In the genomic region with DNA sequence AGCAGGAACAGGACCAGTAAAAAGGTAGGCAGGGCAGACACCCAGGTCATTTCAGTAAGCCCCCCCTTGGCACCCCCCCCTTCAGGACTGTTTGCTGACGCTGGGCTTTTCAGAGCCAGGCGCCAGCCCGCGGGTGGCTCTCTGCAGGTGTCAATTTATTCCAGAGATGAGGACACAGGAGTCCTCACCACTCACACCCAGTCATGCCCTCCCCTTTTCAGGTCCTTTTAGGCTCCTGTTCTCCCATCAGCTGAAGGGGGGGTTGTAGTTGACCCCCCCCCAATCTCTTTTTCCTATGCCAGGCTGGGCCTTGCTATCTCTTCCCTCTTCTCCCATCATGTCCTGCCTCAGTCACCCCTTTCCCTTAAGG, we compare ENCODE assay signal across 10 mouse cellular contexts. TPM values are rescaled to one million over a fixed set of nuclear protein-coding genes. Genes with fewer than 3 reads are reported as not detected.
DNase-seq lines count a peak whose midpoint lies in the region; ATAC-seq lines count a peak whose summit lies in the region.
"Had no signal": no experiment of that assay in that cellular context is flagged by ENCODE, and none has a peak within 500 bp of the region (broad histone marks: within the 10 kb centered on the region; RNA-seq: fewer than 3 reads in every experiment).

No protein-coding gene starts in this region.

- no peaks in the 10 kb centered on the region for H3K9me3 ChIP-seq in heart, embryonic 13.5 days
- H3K9me3 ChIP-seq in embryonic facial prominence, embryonic 10.5 days = no peaks in the 10 kb centered on the region
- H3K9me3 ChIP-seq in hindbrain, embryonic 14.5 days (ENCODE audit: control insufficient read depth, low read length) = no peaks in the 10 kb centered on the region
- no peaks in the 10 kb centered on the region for H3K9me3 ChIP-seq in midbrain, embryonic 16.5 days (replicated peaks; ENCODE audit: control insufficient read depth, low read length, poor library complexity, severe bottlenecking)

- no peak for DNase-seq in heart, adult 11 months
- no peak for DNase-seq in embryonic facial prominence, embryonic 10.5 days (ENCODE audit: low spot score)
- no peak for DNase-seq in hindbrain, embryonic 14.5 days (ENCODE audit: low spot score)
- no peak for DNase-seq in right cerebral cortex, postnatal 25 days
- DNase-seq in thymus, postnatal 0 days (ENCODE audit: low spot score) = no peak
- no peak for DNase-seq in left cerebral cortex, adult 11 months (ENCODE audit: low spot score)
- DNase-seq: heart, adult 18-20 months had no signal

- peaks cover 9% of the 10 kb centered on the region; the same call in 1 of the 2 replicates for H3K36me3 ChIP-seq in heart, embryonic 13.5 days
- H3K36me3 ChIP-seq in embryonic facial prominence, embryonic 10.5 days (replicated peaks) = peaks cover 31% of the 10 kb centered on the region
- peaks cover 29% of the 10 kb centered on the region for H3K36me3 ChIP-seq in hindbrain, embryonic 14.5 days (replicated peaks; ENCODE audit: control insufficient read depth, insufficient read depth)
- H3K36me3 ChIP-seq in midbrain, embryonic 16.5 days (ENCODE audit: control insufficient read depth, insufficient read depth, low read length) = peaks cover 10% of the 10 kb centered on the region

- H3K9ac ChIP-seq in heart, embryonic 13.5 days = peak overlapping the region; percentile 84
- H3K9ac ChIP-seq in hindbrain, embryonic 14.5 days = peak overlapping the region; percentile 98
- H3K9ac ChIP-seq in midbrain, embryonic 16.5 days (ENCODE audit: low read depth, low read length) = peak overlapping the region; percentile 99

- H3K27me3 ChIP-seq in heart, embryonic 13.5 days (replicated peaks) = peaks cover 52% of the 10 kb centered on the region
- H3K27me3 ChIP-seq in embryonic facial prominence, embryonic 10.5 days (replicated peaks; ENCODE audit: low read depth, poor library complexity, severe bottlenecking) = peaks cover 49% of the 10 kb centered on the region
- no peaks in the 10 kb centered on the region for H3K27me3 ChIP-seq in hindbrain, embryonic 14.5 days (ENCODE audit: control insufficient read depth, insufficient read depth, low read length)
- H3K27me3 ChIP-seq in midbrain, embryonic 16.5 days (ENCODE audit: control insufficient read depth, insufficient read depth, low read depth, low read length) = no peaks in the 10 kb centered on the region

- H3K4me1 ChIP-seq in heart, embryonic 13.5 days = peaks cover 50% of the 10 kb centered on the region
- peaks cover 62% of the 10 kb centered on the region for H3K4me1 ChIP-seq in embryonic facial prominence, embryonic 10.5 days
- peaks cover 35% of the 10 kb centered on the region for H3K4me1 ChIP-seq in hindbrain, embryonic 14.5 days (replicated peaks; ENCODE audit: control insufficient read depth, insufficient read depth, low read length)
- H3K4me1 ChIP-seq in midbrain, embryonic 16.5 days (ENCODE audit: control insufficient read depth, insufficient read depth, low read length) = peaks cover 30% of the 10 kb centered on the region

- 24% methylated on average over 4 of the region's 4 CpGs for WGBS in heart, embryonic 13.5 days
- WGBS in embryonic facial prominence, embryonic 10.5 days = 4% methylated on average over 4 of the region's 4 CpGs
- WGBS in hindbrain, embryonic 14.5 days = 0% methylated on average over 4 of the region's 4 CpGs
- WGBS in midbrain, embryonic 16.5 days = 11% methylated on average over 4 of the region's 4 CpGs

- H3K27ac ChIP-seq in heart, embryonic 13.5 days (replicated peaks) = no peak overlapping the region
- H3K27ac ChIP-seq in embryonic facial prominence, embryonic 10.5 days (replicated peaks) = peak overlapping the region; percentile 90
- H3K27ac ChIP-seq in hindbrain, embryonic 14.5 days = peak overlapping the region; percentile 98
- peak overlapping the region; percentile 98 for H3K27ac ChIP-seq in midbrain, embryonic 16.5 days (ENCODE audit: low read length)

- no peak for ATAC-seq in heart, embryonic 13.5 days (ENCODE audit: extremely low read depth, insufficient number of reproducible peaks, low FRiP score, low TSS enrichment)
- ATAC-seq in hindbrain, embryonic 14.5 days (ENCODE audit: low FRiP score) = no peak
- ATAC-seq in midbrain, embryonic 16.5 days = no peak

- peak overlapping the region; percentile 64 for H3K4me3 ChIP-seq in heart, embryonic 13.5 days
- peak overlapping the region; percentile 88 for H3K4me3 ChIP-seq in embryonic facial prominence, embryonic 10.5 days
- H3K4me3 ChIP-seq in hindbrain, embryonic 14.5 days (replicated peaks; ENCODE audit: low read length) = peak overlapping the region; percentile 95
- peak overlapping the region; percentile 94 for H3K4me3 ChIP-seq in midbrain, embryonic 16.5 days (ENCODE audit: low read depth, low read length)

- H3K4me2 ChIP-seq in heart, embryonic 13.5 days = peak overlapping the region; percentile 88
- peak overlapping the region; percentile 99 for H3K4me2 ChIP-seq in hindbrain, embryonic 14.5 days (replicated peaks)
- H3K4me2 ChIP-seq in midbrain, embryonic 16.5 days (ENCODE audit: low read length) = peak overlapping the region; percentile 97

RNA-seq across cellular contexts. Expression of a gene that starts 1.6 kb away (rescaled TPM):
- polyA plus RNA-seq in heart, embryonic 13.5 days (2015; fragmentation: Nextera tagmentation; extraction: Ambion mirVana) = 2.0 and 2.4 TPM in 2 replicates
- polyA plus RNA-seq in embryonic facial prominence, embryonic 10.5 days (2016; fragmentation: Nextera tagmentation; extraction: Ambion mirVana) = 4.7 and 5.4 TPM in 2 replicates
- 22.3 and 24.7 TPM in 2 replicates for polyA plus RNA-seq in hindbrain, embryonic 14.5 days (2014; fragmentation: Nextera tagmentation; extraction: Ambion mirVana)
- polyA plus RNA-seq in midbrain, embryonic 16.5 days (2015; fragmentation: Nextera tagmentation; extraction: Ambion mirVana) = 20.6 and 21.5 TPM in 2 replicates
- polyA plus RNA-seq in thymus, postnatal 0 days (2015; fragmentation: Nextera tagmentation; extraction: Ambion mirVana) = 1.2 and 1.9 TPM in 2 replicates

RNA-seq across cellular contexts. Expression of a gene that starts 2.4 kb away (rescaled TPM):
- 330 and 361 TPM in 2 replicates for polyA plus RNA-seq in heart, embryonic 13.5 days (2015; fragmentation: Nextera tagmentation; extraction: Ambion mirVana)
- polyA plus RNA-seq in embryonic facial prominence, embryonic 10.5 days (2016; fragmentation: Nextera tagmentation; extraction: Ambion mirVana) = 321 and 340 TPM in 2 replicates
- 321 and 409 TPM in 2 replicates for polyA plus RNA-seq in hindbrain, embryonic 14.5 days (2014; fragmentation: Nextera tagmentation; extraction: Ambion mirVana)
- 271 and 312 TPM in 2 replicates for polyA plus RNA-seq in midbrain, embryonic 16.5 days (2015; fragmentation: Nextera tagmentation; extraction: Ambion mirVana)
- polyA plus RNA-seq in thymus, postnatal 0 days (2015; fragmentation: Nextera tagmentation; extraction: Ambion mirVana) = 325 and 342 TPM in 2 replicates

RNA-seq across cellular contexts. Expression of a gene that starts 10.2 kb away (rescaled TPM):
- polyA plus RNA-seq in heart, embryonic 13.5 days (2015; fragmentation: Nextera tagmentation; extraction: Ambion mirVana) = 75.4 and 76.2 TPM in 2 replicates
- polyA plus RNA-seq in embryonic facial prominence, embryonic 10.5 days (2016; fragmentation: Nextera tagmentation; extraction: Ambion mirVana) = 106 and 111 TPM in 2 replicates
- 39.3 and 39.8 TPM in 2 replicates for polyA plus RNA-seq in hindbrain, embryonic 14.5 days (2014; fragmentation: Nextera tagmentation; extraction: Ambion mirVana)
- polyA plus RNA-seq in midbrain, embryonic 16.5 days (2015; fragmentation: Nextera tagmentation; extraction: Ambion mirVana) = 46.3 and 48.1 TPM in 2 replicates
- polyA plus RNA-seq in thymus, postnatal 0 days (2015; fragmentation: Nextera tagmentation; extraction: Ambion mirVana) = 68.4 and 70.4 TPM in 2 replicates

RNA-seq across cellular contexts. Expression of a gene that starts 14.0 kb away (rescaled TPM):
- not detected in 2 replicates for polyA plus RNA-seq in heart, embryonic 13.5 days (2015; fragmentation: Nextera tagmentation; extraction: Ambion mirVana)
- 0.14 TPM in 1 of 2 replicates, not detected in the other for polyA plus RNA-seq in embryonic facial prominence, embryonic 10.5 days (2016; fragmentation: Nextera tagmentation; extraction: Ambion mirVana)
- polyA plus RNA-seq in hindbrain, embryonic 14.5 days (2014; fragmentation: Nextera tagmentation; extraction: Ambion mirVana) = 0.40 and 0.44 TPM in 2 replicates
- 0.24 and 0.68 TPM in 2 replicates for polyA plus RNA-seq in midbrain, embryonic 16.5 days (2015; fragmentation: Nextera tagmentation; extraction: Ambion mirVana)
- not detected in 2 replicates for polyA plus RNA-seq in thymus, postnatal 0 days (2015; fragmentation: Nextera tagmentation; extraction: Ambion mirVana)
- polyA plus RNA-seq: liver, embryonic 16.5 days had no signal

RNA-seq across cellular contexts. Expression of a gene that starts 17.7 kb away (rescaled TPM):
- not detected in 2 replicates for polyA plus RNA-seq in heart, embryonic 13.5 days (2015; fragmentation: Nextera tagmentation; extraction: Ambion mirVana)
- polyA plus RNA-seq in embryonic facial prominence, embryonic 10.5 days (2016; fragmentation: Nextera tagmentation; extraction: Ambion mirVana) = not detected in 2 replicates
- polyA plus RNA-seq in hindbrain, embryonic 14.5 days (2014; fragmentation: Nextera tagmentation; extraction: Ambion mirVana) = not detected in 2 replicates
- not detected in 2 replicates for polyA plus RNA-seq in midbrain, embryonic 16.5 days (2015; fragmentation: Nextera tagmentation; extraction: Ambion mirVana)
- not detected in 2 replicates for polyA plus RNA-seq in thymus, postnatal 0 days (2015; fragmentation: Nextera tagmentation; extraction: Ambion mirVana)
- polyA plus RNA-seq: liver, embryonic 16.5 days had no signal
